Mouse (Mus musculus) thymus, postnatal 10 days (tissue): ENCODE results near the gene Slc18a3.

Source experiments
- DNase-seq, 2 experiments: peaks; one replicate each; pipeline ENCODE4 v3.0.0; 2021; ENCODE audit warnings: low spot score in 2 of 2

Slc18a3 gene

DNA sequence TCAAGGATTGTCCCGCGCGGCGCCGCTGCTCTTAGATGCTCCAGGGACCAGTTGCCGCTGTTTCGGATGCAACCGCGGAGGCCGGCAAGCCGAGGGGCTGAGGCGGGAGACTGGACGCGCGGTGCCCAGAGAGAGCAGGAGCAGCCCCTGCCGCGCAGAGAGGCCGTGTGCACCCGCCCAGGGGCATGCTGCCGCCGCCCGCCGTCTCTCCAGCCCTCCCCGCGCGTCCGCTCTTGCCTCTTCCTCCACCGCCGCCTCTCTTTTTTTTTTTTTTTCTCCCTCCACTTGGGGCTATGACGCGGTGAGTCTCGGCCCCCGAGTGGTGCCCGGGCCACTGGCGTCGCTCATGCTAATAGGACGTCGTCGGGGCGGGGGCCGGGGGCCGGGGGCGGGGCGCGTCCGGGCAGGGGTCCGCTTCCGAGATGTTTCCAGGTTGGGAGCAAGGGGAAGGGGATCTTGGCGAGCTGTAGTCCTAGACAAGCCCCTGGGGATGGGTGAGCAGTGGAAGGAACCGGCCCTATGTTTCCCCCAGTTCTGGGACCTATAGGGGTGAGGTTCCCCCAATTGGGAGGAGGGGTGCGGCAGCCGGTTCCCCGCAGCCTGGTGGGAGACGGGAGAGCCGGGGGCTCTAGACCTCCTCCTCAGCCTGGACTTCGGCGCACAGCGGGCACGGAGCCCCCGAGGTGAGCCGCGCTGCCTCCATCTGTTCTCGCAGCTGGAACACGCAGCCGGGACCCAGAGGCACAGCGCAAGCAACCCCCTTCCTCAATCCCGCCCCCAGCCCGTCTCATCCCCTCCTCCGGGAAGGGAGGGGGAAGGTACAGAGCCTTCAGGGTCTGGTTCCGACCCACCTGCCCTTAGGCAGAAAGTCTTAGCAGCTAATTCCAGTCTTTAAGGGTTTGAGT is at the start of gene Slc18a3:
Gene Slc18a3, minus strand, starts transcription at position 250 of the 905 bp plus-strand sequence.
- DNase-seq, result no peak

DNA sequence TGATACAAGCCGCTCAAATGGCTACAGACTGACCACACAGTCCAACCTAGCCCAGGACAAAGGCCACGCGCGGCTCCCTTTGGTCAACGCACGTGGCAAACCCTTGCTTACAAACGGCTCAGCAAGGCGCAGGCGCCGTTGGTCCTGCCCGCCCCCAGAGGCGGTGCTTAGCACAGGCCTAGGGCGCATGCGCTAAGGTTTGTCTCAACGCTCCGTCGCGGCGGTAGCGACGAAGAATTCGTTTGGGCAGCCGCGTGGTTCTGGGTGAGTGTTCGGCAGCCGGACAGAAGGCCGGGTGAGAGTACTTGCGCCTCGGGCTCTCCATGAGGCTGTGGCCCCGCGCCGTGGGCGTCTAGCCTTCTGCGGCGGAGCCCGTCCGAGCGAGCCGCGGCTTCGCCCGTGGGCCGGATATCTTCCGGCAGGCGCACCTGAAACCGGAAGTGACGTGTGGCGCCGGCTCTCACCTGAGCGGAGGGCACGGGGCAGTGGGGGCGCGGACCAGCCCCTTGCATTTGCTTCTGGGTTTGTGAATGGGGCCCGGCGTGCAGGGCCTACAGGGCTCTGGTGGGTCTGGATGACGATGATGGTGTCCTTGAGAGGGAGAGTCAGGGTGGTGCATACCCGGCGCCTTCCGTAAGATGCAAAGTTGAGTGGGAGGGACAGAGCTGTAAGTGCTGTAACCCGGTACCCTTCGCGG is 48.8 kb upstream of the Slc18a3 start, which contains the start of gene Ercc6:
Gene Ercc6, plus strand, starts transcription at position 186 of the 697 bp plus-strand sequence.
- peak; percentile 86 to 93 for DNase-seq

GRCm38 (mm10) chr14:32512912-32513311 is 48.3 kb upstream of the Slc18a3 start:
- DNase-seq, result peak in 1 of 2 experiments; percentile 8

GRCm38 (mm10) chr14:32509443-32509961 is 44.9 kb upstream of the Slc18a3 start:
- no peak for DNase-seq

DNA sequence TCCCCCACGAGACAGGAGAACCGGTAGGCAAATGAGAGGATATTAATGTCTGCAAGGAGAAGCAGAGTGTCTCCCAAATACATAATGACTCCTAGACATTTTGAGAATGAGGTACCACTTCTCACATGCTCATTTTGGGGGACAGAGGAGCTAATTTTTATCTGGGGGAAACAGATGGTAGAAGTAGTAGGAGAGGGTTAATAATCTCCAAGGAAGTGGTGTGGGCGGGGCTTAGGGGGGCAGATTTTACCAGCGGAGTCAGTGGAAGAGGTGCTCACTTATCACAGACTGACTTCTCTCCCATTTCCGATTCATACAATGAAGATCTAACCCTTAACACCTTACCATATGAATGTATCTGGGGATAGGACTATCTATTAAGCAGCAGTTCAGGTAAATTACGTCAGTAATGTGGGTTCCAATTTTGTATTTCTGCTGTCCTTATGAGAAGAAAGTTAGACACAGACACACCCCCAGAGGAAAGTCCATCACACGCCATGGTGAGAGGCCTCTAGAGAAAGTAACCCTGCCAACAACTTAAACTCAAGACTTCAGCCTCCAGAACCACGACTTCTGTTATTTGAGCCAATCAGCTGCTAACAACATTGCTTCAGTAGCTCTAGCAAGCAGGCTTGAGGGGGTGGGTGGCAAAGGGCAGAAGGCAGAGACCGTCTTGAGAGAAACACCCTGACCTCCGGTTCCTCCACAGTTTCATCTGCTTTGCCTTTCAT is 43.6 kb upstream of the Slc18a3 start:
- no peak for DNase-seq

DNA sequence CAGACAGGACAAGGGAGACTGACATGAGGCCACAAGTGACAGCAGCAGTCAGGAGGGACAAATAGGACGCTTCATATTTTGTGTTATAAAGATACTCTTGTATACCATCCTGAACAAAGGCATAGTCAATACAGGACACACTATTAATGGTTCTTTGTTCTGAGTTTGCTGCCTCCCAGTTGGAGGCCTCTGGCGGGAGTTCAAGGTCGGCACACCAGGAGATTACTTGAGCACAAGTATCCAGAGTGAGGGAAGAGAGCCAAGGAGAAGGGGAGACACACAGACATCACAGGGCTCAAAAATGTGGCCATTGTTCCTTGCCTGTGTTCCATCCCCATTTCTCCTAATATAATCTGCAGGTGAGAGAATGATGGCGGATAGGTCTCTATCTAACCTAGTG is 42.6 kb upstream of the Slc18a3 start:
- DNase-seq, result no peak

- DNase-seq, result no peak
Observed at GRCm38 (mm10) chr14:32506329-32506728, 41.7 kb upstream of the Slc18a3 start.

GRCm38 (mm10) chr14:32503897-32504296 is 39.2 kb upstream of the Slc18a3 start:
- no peak for DNase-seq

DNA sequence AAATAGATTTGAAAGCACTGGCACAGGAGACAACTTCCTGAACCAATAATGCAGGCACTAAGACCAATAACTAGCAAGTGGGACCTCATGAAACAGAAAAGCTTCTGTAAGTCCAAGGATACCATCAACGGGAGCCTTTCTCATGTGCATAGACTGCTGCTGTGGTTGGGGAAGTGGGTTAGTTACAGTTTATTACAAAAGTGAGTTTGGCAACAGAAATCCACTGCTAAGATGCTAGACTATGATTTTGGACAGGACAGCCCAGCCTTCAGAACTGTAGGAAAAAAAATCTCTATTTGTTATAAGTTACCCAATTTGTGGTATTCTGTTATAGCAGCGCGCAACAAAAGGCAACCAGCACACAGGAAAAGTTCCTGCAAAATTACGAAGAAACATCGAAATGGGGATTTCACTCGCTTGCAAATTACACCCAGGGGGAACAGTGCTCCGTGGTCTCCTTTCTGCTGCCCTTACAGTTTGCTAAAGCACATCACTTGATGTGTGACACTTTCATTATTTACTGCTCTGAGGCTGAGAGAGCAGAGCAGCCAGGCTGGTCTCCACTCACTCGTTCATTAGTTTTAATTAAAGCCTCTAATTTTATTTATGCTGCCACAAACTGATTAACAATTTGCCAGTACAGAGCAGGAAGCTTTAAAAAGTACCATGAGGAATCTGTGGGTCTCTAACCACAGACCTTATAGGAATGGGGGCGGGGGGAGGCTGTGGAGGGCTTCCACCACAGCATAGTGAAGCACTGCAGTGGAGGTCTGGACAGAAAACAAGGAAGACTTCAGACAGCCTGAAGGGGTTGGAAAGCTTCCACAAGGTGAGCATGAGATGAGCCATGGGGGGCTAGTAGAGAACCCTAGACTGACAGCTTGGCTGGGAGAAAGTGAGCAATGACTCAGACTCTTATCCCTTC is 38.4 kb upstream of the Slc18a3 start:
- DNase-seq, result no peak

GRCm38 (mm10) chr14:32501303-32501702 is 36.7 kb upstream of the Slc18a3 start:
- DNase-seq, result no peak

DNA sequence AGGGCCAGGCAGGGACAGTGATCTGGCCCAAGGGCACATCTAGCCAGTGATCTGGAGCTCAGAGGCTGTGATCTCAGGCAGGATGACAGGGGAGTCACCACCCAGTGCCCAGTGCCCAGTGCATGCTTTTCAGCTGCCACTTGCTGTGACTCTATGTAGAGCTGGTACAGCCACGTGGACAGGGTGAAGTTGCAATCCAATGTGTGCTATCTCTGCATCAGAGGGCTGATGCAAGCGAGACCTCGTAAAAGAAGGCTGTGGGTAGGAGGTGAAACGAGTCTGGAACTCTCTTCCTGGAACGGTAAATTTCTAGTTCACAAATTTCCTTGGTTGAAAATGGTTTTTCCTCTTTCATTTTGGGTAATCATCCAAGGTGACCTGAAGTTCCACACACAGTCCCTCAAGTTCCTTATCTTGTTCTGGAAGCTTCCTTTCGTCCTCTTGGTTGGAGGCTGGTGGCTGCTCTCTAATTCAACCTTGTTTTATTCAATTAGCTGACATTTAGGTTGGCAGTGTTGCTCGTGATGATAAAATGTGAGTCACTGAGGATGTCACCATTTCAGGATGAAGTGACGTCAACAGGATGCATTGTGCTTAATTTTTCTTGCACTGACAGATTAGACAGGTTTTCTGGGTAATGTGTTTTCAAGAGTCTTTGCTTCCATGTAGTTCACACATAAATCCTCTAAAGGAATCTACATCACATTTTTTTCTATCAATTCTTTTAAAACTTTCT is 31.6 kb upstream of the Slc18a3 start:
- DNase-seq, result no peak

- DNase-seq, result no peak
Observed at GRCm38 (mm10) chr14:32492521-32492920, 27.9 kb upstream of the Slc18a3 start.

DNA sequence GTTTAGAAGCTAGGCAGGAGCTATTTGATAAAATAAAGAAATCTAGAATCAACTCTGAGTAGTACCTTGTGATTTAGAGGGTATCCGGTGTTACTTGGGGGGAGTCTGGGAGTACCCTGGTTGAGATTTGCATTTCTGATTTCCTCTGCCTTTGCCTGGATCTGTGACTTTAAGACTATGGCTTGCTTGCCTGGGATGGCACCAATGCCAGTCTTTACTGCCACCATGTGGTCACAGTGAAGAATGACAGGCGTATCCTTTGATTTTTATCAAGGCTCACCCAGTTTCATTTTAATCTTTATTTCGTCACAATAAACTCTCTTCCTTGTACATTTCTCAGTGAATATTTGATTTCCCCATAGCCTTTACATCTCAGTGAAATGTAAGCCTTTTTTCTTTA is 17.4 kb upstream of the Slc18a3 start:
- DNase-seq, result peak in 1 of 2 experiments; percentile 30

DNA sequence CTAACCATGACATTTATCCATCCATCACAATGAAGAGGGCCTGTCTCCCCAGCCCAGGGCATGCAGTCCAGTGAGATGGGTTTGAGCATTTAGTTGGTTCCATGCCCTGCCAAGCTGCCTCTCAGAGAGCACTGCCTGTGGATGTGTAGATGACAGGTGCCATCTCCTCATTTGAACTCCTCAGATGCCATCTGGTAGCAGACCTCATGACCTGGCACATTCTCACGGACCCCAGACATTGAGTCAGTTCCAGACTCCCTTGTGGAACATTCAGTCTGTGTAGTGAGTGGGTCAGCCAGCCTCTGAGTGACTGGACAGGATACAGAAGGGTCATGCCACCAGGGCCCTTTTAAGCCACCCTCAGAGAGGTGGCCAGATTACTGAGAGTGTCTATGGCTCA is 12.9 kb upstream of the Slc18a3 start:
- DNase-seq, result no peak

DNA sequence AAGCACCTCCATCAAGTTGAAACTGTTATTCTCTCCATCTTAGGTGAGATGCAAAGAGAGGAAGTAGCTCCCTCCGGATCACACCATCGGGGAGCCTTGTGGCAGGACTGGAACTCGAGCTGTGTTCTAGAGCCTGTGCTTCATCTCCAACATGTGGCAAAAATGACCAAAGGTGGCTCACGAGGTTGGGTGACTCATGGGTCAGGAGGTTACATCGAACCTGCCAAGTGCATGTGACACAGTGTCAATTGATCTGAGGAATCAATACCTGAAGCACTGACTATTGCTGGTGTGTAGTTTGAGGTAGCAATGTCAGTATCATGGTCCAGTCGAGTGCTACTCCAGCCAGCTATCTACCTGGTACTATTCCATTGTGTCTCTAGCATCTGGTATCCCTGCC is 11.9 kb upstream of the Slc18a3 start:
- DNase-seq, result no peak

GRCm38 (mm10) chr14:32472996-32473395 is 8.3 kb upstream of the Slc18a3 start:
- peak in 1 of 2 experiments; percentile 15 for DNase-seq

- no peak for DNase-seq
Observed at GRCm38 (mm10) chr14:32467606-32468005, 3.0 kb upstream of the Slc18a3 start.

DNA sequence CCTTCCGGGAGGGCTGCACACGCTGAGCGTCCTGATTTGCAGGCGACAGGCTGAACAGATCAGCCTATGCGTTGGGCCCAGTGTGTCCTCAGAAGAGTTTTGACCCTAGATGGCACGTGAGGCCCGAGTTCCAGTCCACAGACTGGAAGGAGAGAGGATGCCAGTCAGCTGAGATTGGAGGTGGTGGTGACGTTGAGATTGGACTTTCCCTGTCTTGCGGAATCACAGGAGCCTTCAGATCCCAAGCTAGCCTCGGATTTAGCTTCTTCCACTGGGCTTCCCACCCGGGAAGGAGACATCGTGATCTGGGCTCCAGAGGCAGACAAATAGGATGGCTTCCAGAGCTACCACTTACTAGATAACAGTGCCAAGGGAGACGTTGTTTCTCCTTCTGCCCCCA is 1.2 kb upstream of the Slc18a3 start, which contains the start of gene Chat:
Gene Chat, minus strand, starts transcription at position 101 of the 400 bp plus-strand sequence.
- no peak for DNase-seq

DNA sequence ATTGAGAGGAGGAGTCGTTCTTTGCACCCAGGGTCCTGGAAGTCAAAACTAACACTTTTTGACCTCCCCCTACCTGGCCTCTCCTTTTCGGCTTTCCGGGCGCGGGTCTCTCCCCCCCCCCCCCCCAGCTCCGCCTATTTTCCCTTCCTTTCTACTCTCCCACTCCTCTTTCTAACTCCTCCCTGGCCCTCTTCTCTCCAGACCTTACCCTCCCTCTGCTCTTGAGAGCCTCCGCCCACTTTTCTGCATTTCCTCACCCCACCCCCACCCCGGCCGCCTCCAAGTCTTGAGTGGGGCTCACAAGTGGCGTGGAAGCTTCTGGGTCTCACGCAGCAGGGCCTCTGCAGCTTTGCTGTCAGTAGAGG is 838 bp upstream of the Slc18a3 start:
- no peak for DNase-seq
